Mouse (Mus musculus): Measurements from ENCODE around the gene Srrm1. TPM values are rescaled to one million over a fixed set of nuclear protein-coding genes. Genes with fewer than 3 reads are reported as not detected.
A peak's percentile ranks its signal among the peaks of the same experiment; 100 is the strongest.
"Not testable (repeated sequence)": the region's sequence is repeated elsewhere in the genome, so short reads cannot be mapped to it uniquely, and the experiment has no call there.

The Srrm1 gene
- polyA plus RNA-seq, 1 experiment from 2014 or later = 254 TPM

GRCm38 (mm10) chr4:135361722-135362121, 8.6 kb upstream of the Srrm1 start:
- ATAC-seq (ENCODE audit: low FRiP score, low TSS enrichment) = no peak
- 82% methylated on average over 12 of the region's 12 CpGs for WGBS
- H3K4me2 ChIP-seq (replicated peaks; ENCODE audit: low read depth, low read length) = no peak overlapping the region
- H3K4me3 ChIP-seq (ENCODE audit: low read length) = no peak overlapping the region
- H3K27ac ChIP-seq (ENCODE audit: low read depth, low read length) = no peak overlapping the region
- no peaks in the 10 kb centered on the region for H3K36me3 ChIP-seq (ENCODE audit: control insufficient read depth, insufficient read depth, low read length)
- no peaks in the 10 kb centered on the region for H3K9me3 ChIP-seq (ENCODE audit: control insufficient read depth, low read length)
- H3K27me3 ChIP-seq (ENCODE audit: control insufficient read depth, insufficient read depth, low read length) = no peaks in the 10 kb centered on the region
- H3K9ac ChIP-seq (ENCODE audit: low read depth, low read length) = no peak overlapping the region
- no peaks in the 10 kb centered on the region for H3K4me1 ChIP-seq (ENCODE audit: control insufficient read depth, insufficient read depth, low read length)

- Histone ChIP-seq H3K4me1 (ENCODE audit: control insufficient read depth, insufficient read depth, low read length) (no peaks in the 10 kb centered on the region), H3K9me3 (ENCODE audit: control insufficient read depth, low read length) (no peaks in the 10 kb centered on the region), H3K36me3 (ENCODE audit: control insufficient read depth, insufficient read depth, low read length) (no peaks in the 10 kb centered on the region), H3K27ac (ENCODE audit: low read depth, low read length) (no peak overlapping the region), H3K4me3 (ENCODE audit: low read length) (no peak overlapping the region), H3K9ac (ENCODE audit: low read depth, low read length) (no peak overlapping the region), H3K4me2 (replicated peaks; ENCODE audit: low read depth, low read length) (no peak overlapping the region), H3K27me3 (ENCODE audit: control insufficient read depth, insufficient read depth, low read length) (no peaks in the 10 kb centered on the region)
- WGBS = 2% methylated on average over 6 of the region's 6 CpGs
- ATAC-seq (ENCODE audit: low FRiP score, low TSS enrichment) = no peak
Measured at GRCm38 (mm10) chr4:135358736-135359135, 5.6 kb upstream of the Srrm1 start.

GRCm38 (mm10) chr4:135357221-135357920, 4.2 kb upstream of the Srrm1 start:
- Histone ChIP-seq H3K4me2 (replicated peaks; ENCODE audit: low read depth, low read length) (no peak overlapping the region), H3K4me3 (ENCODE audit: low read length) (no peak overlapping the region), H3K4me1 (ENCODE audit: control insufficient read depth, insufficient read depth, low read length) (no peaks in the 10 kb centered on the region), H3K9ac (ENCODE audit: low read depth, low read length) (0 out of 2 replicates have a peak overlapping the region, but pooled peaks have one; percentile 5), H3K9me3 (ENCODE audit: control insufficient read depth, low read length) (no peaks in the 10 kb centered on the region), H3K27ac (ENCODE audit: low read depth, low read length) (peak overlapping the region; percentile 73; the same call in 1 of the 2 replicates), H3K27me3 (ENCODE audit: control insufficient read depth, insufficient read depth, low read length) (no peaks in the 10 kb centered on the region), H3K36me3 (ENCODE audit: control insufficient read depth, insufficient read depth, low read length) (no peaks in the 10 kb centered on the region)
- no peak for ATAC-seq (ENCODE audit: low FRiP score, low TSS enrichment)
- WGBS = 76% methylated on average over 12 of the region's 12 CpGs

GRCm38 (mm10) chr4:135355886-135356550, 2.9 kb upstream of the Srrm1 start:
- no peak for ATAC-seq (ENCODE audit: low FRiP score, low TSS enrichment)
- Histone ChIP-seq H3K9ac (ENCODE audit: low read depth, low read length) (no peak overlapping the region), H3K4me3 (ENCODE audit: low read length) (no peak overlapping the region), H3K4me2 (replicated peaks; ENCODE audit: low read depth, low read length) (no peak overlapping the region; the same call in 1 of the 2 replicates), H3K36me3 (ENCODE audit: control insufficient read depth, insufficient read depth, low read length) (no peaks in the 10 kb centered on the region), H3K9me3 (ENCODE audit: control insufficient read depth, low read length) (no peaks in the 10 kb centered on the region), H3K27me3 (ENCODE audit: control insufficient read depth, insufficient read depth, low read length) (no peaks in the 10 kb centered on the region), H3K4me1 (ENCODE audit: control insufficient read depth, insufficient read depth, low read length) (0 out of 2 replicates have a peak, but pooled peaks cover 6% of the 10 kb centered on the region), H3K27ac (ENCODE audit: low read depth, low read length) (peak overlapping the region; percentile 73)
- 61% methylated on average over 9 of the region's 9 CpGs for WGBS

GRCm38 (mm10) chr4:135354751-135355150, 1.6 kb upstream of the Srrm1 start:
- H3K9ac ChIP-seq (ENCODE audit: low read depth, low read length) = not testable (repeated sequence)

GRCm38 (mm10) chr4:135353794-135354450, 801 bp upstream of the Srrm1 start:
- H3K4me1 ChIP-seq (ENCODE audit: control insufficient read depth, insufficient read depth, low read length) = 0 out of 2 replicates have a peak, but pooled peaks cover 6% of the 10 kb centered on the region
- peaks cover 4% of the 10 kb centered on the region; the same call in 1 of the 2 replicates for H3K36me3 ChIP-seq (ENCODE audit: control insufficient read depth, insufficient read depth, low read length)
- H3K4me2 ChIP-seq (replicated peaks; ENCODE audit: low read depth, low read length) = peak overlapping the region; percentile 65
- H3K4me3 ChIP-seq (ENCODE audit: low read length) = peak overlapping the region; percentile 96
- no peaks in the 10 kb centered on the region for H3K27me3 ChIP-seq (ENCODE audit: control insufficient read depth, insufficient read depth, low read length)
- H3K27ac ChIP-seq (ENCODE audit: low read depth, low read length) = peak overlapping the region; percentile 98
- 16% methylated on average over 12 of the region's 12 CpGs for WGBS
- no peaks in the 10 kb centered on the region for H3K9me3 ChIP-seq (ENCODE audit: control insufficient read depth, low read length)
- peak overlapping the region; percentile 65 for H3K9ac ChIP-seq (ENCODE audit: low read depth, low read length)
- ATAC-seq (ENCODE audit: low FRiP score, low TSS enrichment) = no peak

More at GRCm38 (mm10) chr4:135354751-135355150, 1.6 kb upstream of the Srrm1 start:
- peak overlapping the region; percentile 98; the same call in 1 of the 2 replicates for H3K27ac ChIP-seq (ENCODE audit: low read depth, low read length)
- not testable (repeated sequence) for H3K27me3 ChIP-seq (ENCODE audit: control insufficient read depth, insufficient read depth, low read length); H3K4me1 ChIP-seq (ENCODE audit: control insufficient read depth, insufficient read depth, low read length); H3K4me3 ChIP-seq (ENCODE audit: low read length); H3K9me3 ChIP-seq (ENCODE audit: control insufficient read depth, low read length); ATAC-seq (ENCODE audit: low FRiP score, low TSS enrichment); H3K4me2 ChIP-seq (replicated peaks; ENCODE audit: low read depth, low read length); H3K36me3 ChIP-seq (ENCODE audit: control insufficient read depth, insufficient read depth, low read length)

GRCm38 (mm10) chr4:135352326-135353065, 625 bp downstream of the Srrm1 start:
- H3K36me3 ChIP-seq (ENCODE audit: control insufficient read depth, insufficient read depth, low read length) = peaks cover 5% of the 10 kb centered on the region; the same call in 1 of the 2 replicates
- H3K4me1 ChIP-seq (ENCODE audit: control insufficient read depth, insufficient read depth, low read length) = 0 out of 2 replicates have a peak, but pooled peaks cover 6% of the 10 kb centered on the region
- under 1% methylated on average over 67 of the region's 67 CpGs for WGBS
- H3K27ac ChIP-seq (ENCODE audit: low read depth, low read length) = peak overlapping the region; percentile 98
- no peaks in the 10 kb centered on the region for H3K27me3 ChIP-seq (ENCODE audit: control insufficient read depth, insufficient read depth, low read length)
- H3K9me3 ChIP-seq (ENCODE audit: control insufficient read depth, low read length) = no peaks in the 10 kb centered on the region
- peak overlapping the region; percentile 98 for H3K9ac ChIP-seq (ENCODE audit: low read depth, low read length)
- ATAC-seq (ENCODE audit: low FRiP score, low TSS enrichment) = no peak; the same call in none of the 2 replicates
- peak overlapping the region; percentile 54 for H3K4me2 ChIP-seq (replicated peaks; ENCODE audit: low read depth, low read length)
- peak overlapping the region; percentile 96 for H3K4me3 ChIP-seq (ENCODE audit: low read length)

GRCm38 (mm10) chr4:135337376-135337942, 15.7 kb downstream of the Srrm1 start:
- 0 out of 2 replicates have a peak, but pooled peaks have one; percentile 24 for ATAC-seq (ENCODE audit: low FRiP score, low TSS enrichment)
- H3K9ac ChIP-seq (ENCODE audit: low read depth, low read length) = no peak overlapping the region
- no peaks in the 10 kb centered on the region for H3K9me3 ChIP-seq (ENCODE audit: control insufficient read depth, low read length)
- no peaks in the 10 kb centered on the region for H3K4me1 ChIP-seq (ENCODE audit: control insufficient read depth, insufficient read depth, low read length)
- H3K4me2 ChIP-seq (replicated peaks; ENCODE audit: low read depth, low read length) = no peak overlapping the region
- WGBS = 77% methylated on average over 14 of the region's 14 CpGs
- H3K36me3 ChIP-seq (ENCODE audit: control insufficient read depth, insufficient read depth, low read length) = peaks cover 94% of the 10 kb centered on the region
- H3K27me3 ChIP-seq (ENCODE audit: control insufficient read depth, insufficient read depth, low read length) = no peaks in the 10 kb centered on the region
- H3K27ac ChIP-seq (ENCODE audit: low read depth, low read length) = peak overlapping the region; percentile 69; the same call in 1 of the 2 replicates
- H3K4me3 ChIP-seq (ENCODE audit: low read length) = no peak overlapping the region
